Mouse (Mus musculus) liver, embryonic 16.5 days (tissue): Measurements from ENCODE around the gene Pde3b. TPM values are rescaled to one million over a fixed set of nuclear protein-coding genes. Genes with fewer than 3 reads are reported as not detected.

ENCODE experiments used
- ATAC-seq: fragments of 200-750 bp; cut with Nextera tagmentation; 2 replicates; pipeline ENCODE4 v1.8.0; 2017; ENCODE audit warnings: low read depth, mild to moderate bottlenecking, moderate number of reproducible peaks, moderate library complexity
- H3K27ac ChIP-seq: fragments of 300-500 bp; sonication (generic); 2 replicates; pipeline ENCODE4 v1.5.1; 2014; ENCODE audit warnings: mild to moderate bottlenecking, low read length
- H3K27me3 ChIP-seq: fragments of 300-500 bp; sonication (generic); 2 replicates; pipeline ENCODE4 v1.6.1; 2014; ENCODE audit warnings: low read depth, low read length, mixed read lengths; ENCODE audit not compliant: control insufficient read depth, insufficient read depth
- H3K36me3 ChIP-seq: fragments of 300-500 bp; sonication (generic); 2 replicates; pipeline ENCODE4 v1.6.1; 2014; ENCODE audit warnings: mild to moderate bottlenecking; ENCODE audit not compliant: control insufficient read depth, insufficient read depth
- H3K4me1 ChIP-seq: fragments of 300-500 bp; sonication (generic); 2 replicates; pipeline ENCODE4 v1.6.1; 2014; ENCODE audit warnings: low read depth, low read length, mixed read lengths; ENCODE audit not compliant: control insufficient read depth
- H3K4me2 ChIP-seq: fragments of 300-500 bp; sonication (generic); 2 replicates; pipeline ENCODE4 v1.6.1; 2014; ENCODE audit warnings: low read depth, low read length, mixed read lengths
- H3K4me3 ChIP-seq: fragments of 300-500 bp; sonication (generic); 2 replicates; pipeline ENCODE4 v1.5.1; 2014; ENCODE audit warnings: low read depth, mild to moderate bottlenecking, low read length
- H3K9ac ChIP-seq: fragments of 300-500 bp; sonication (generic); 2 replicates; pipeline ENCODE4 v1.6.1; 2014; ENCODE audit warnings: low read depth, low read length
- H3K9me3 ChIP-seq: fragments of 300-500 bp; sonication (generic); replicated peaks from 2 replicates; pipeline ENCODE4 v1.6.1; 2016; ENCODE audit warnings: low read length; ENCODE audit not compliant: control insufficient read depth
- WGBS: fragments of 180-500 bp; shearing (Covaris S2); extraction: QIAGEN DNeasy Blood & Tissue Kit; methylation state at CpG from one replicate; pipeline ENCODE4 v1.1.7; 2014; ENCODE audit not compliant: insufficient replicate concordance; 5-methylcytosine and 5-hydroxymethylcytosine counted together
- polyA plus RNA-seq: library from polyadenylated mRNA; unstranded; fragments of >200 nt; fragmentation: Nextera tagmentation; extraction: Ambion mirVana; gene quantifications from 2 replicates; pipeline ENCODE4 v1.2.1, GENCODE M21; 2015

Pde3b gene
- polyA plus RNA-seq, 1 experiment from 2014 or later, result 2.0 TPM

GRCm38 (mm10) chr7:114466358-114466757, 51.3 kb downstream of the Pde3b start:
- Histone ChIP-seq H3K27me3 (no peaks in the 10 kb centered on the region), H3K4me3 (no peak overlapping the region), H3K9me3 (no peaks in the 10 kb centered on the region), H3K4me2 (no peak overlapping the region), H3K4me1 (no peaks in the 10 kb centered on the region), H3K27ac (no peak overlapping the region), H3K36me3 (no peaks in the 10 kb centered on the region), H3K9ac (no peak overlapping the region)
- no peak for ATAC-seq
- WGBS, result 67% methylated on average over 3 of the region's 3 CpGs

- Histone ChIP-seq H3K9ac (no peak overlapping the region), H3K27me3 (no peaks in the 10 kb centered on the region), H3K9me3 (no peaks in the 10 kb centered on the region), H3K27ac (no peak overlapping the region), H3K4me3 (no peak overlapping the region), H3K36me3 (no peaks in the 10 kb centered on the region), H3K4me1 (no peaks in the 10 kb centered on the region), H3K4me2 (no peak overlapping the region)
- ATAC-seq, result no peak
- WGBS, result 25% methylated on average over 2 of the region's 2 CpGs
Measured at GRCm38 (mm10) chr7:114472471-114472870, 57.4 kb downstream of the Pde3b start.

GRCm38 (mm10) chr7:114474889-114475288, 59.8 kb downstream of the Pde3b start:
- 36% methylated on average over 1 of the region's 1 CpGs for WGBS
- no peaks in the 10 kb centered on the region for H3K4me1 ChIP-seq
- H3K36me3 ChIP-seq, result no peaks in the 10 kb centered on the region

GRCm38 (mm10) chr7:114477884-114478283, 62.8 kb downstream of the Pde3b start:
- H3K9me3 ChIP-seq, result no peaks in the 10 kb centered on the region
- H3K4me2 ChIP-seq, result no peak overlapping the region
- no peaks in the 10 kb centered on the region for H3K36me3 ChIP-seq
- no peak for ATAC-seq
- no peaks in the 10 kb centered on the region for H3K27me3 ChIP-seq
- 34% methylated on average over 2 of the region's 2 CpGs for WGBS
- no peak overlapping the region for H3K4me3 ChIP-seq
- no peak overlapping the region for H3K9ac ChIP-seq
- H3K4me1 ChIP-seq, result no peaks in the 10 kb centered on the region
- H3K27ac ChIP-seq, result no peak overlapping the region

More at GRCm38 (mm10) chr7:114474889-114475288, 59.8 kb downstream of the Pde3b start:
- H3K4me2 ChIP-seq, result no peak overlapping the region
- H3K9me3 ChIP-seq, result no peaks in the 10 kb centered on the region
- H3K27ac ChIP-seq, result no peak overlapping the region
- H3K9ac ChIP-seq, result no peak overlapping the region
- no peaks in the 10 kb centered on the region for H3K27me3 ChIP-seq
- H3K4me3 ChIP-seq, result no peak overlapping the region
- ATAC-seq, result no peak

- Histone ChIP-seq H3K27ac (no peak overlapping the region), H3K36me3 (no peaks in the 10 kb centered on the region), H3K27me3 (no peaks in the 10 kb centered on the region), H3K4me1 (no peaks in the 10 kb centered on the region), H3K9me3 (no peaks in the 10 kb centered on the region), H3K4me3 (no peak overlapping the region), H3K4me2 (no peak overlapping the region), H3K9ac (no peak overlapping the region)
- WGBS, result 64% methylated on average over 5 of the region's 5 CpGs
- ATAC-seq, result no peak
Measured at GRCm38 (mm10) chr7:114478901-114479300, 63.8 kb downstream of the Pde3b start.

- Histone ChIP-seq H3K36me3 (no peaks in the 10 kb centered on the region), H3K9me3 (no peaks in the 10 kb centered on the region), H3K9ac (no peak overlapping the region), H3K27me3 (no peaks in the 10 kb centered on the region), H3K4me1 (no peaks in the 10 kb centered on the region), H3K4me3 (no peak overlapping the region), H3K4me2 (no peak overlapping the region), H3K27ac (no peak overlapping the region)
- 17% methylated on average over 4 of the region's 4 CpGs for WGBS
- no peak for ATAC-seq
Measured at GRCm38 (mm10) chr7:114479779-114480178, 64.7 kb downstream of the Pde3b start.

- no peak overlapping the region for H3K4me3 ChIP-seq
- H3K4me2 ChIP-seq, result no peak overlapping the region
- no peak overlapping the region for H3K27ac ChIP-seq
- ATAC-seq, result no peak
- WGBS, result 27% methylated on average over 6 of the region's 6 CpGs
- H3K36me3 ChIP-seq, result no peaks in the 10 kb centered on the region
- H3K27me3 ChIP-seq, result no peaks in the 10 kb centered on the region
- H3K9me3 ChIP-seq, result no peaks in the 10 kb centered on the region
- H3K9ac ChIP-seq, result no peak overlapping the region
- no peaks in the 10 kb centered on the region for H3K4me1 ChIP-seq
Measured at GRCm38 (mm10) chr7:114480196-114480989, 65.3 kb downstream of the Pde3b start.

GRCm38 (mm10) chr7:114481008-114481407, 65.9 kb downstream of the Pde3b start:
- H3K36me3 ChIP-seq, result no peaks in the 10 kb centered on the region
- H3K9me3 ChIP-seq, result no peaks in the 10 kb centered on the region
- H3K4me1 ChIP-seq, result no peaks in the 10 kb centered on the region
- WGBS, result 48% methylated on average over 1 of the region's 1 CpGs
- no peak overlapping the region for H3K27ac ChIP-seq
- H3K4me3 ChIP-seq, result no peak overlapping the region
- no peak overlapping the region for H3K4me2 ChIP-seq
- H3K27me3 ChIP-seq, result no peaks in the 10 kb centered on the region
- H3K9ac ChIP-seq, result no peak overlapping the region
- no peak for ATAC-seq

GRCm38 (mm10) chr7:114481429-114481931, 66.4 kb downstream of the Pde3b start:
- no peak for ATAC-seq
- H3K27ac ChIP-seq, result no peak overlapping the region
- 75% methylated on average over 2 of the region's 2 CpGs for WGBS
- no peak overlapping the region for H3K4me3 ChIP-seq
- no peaks in the 10 kb centered on the region for H3K9me3 ChIP-seq
- H3K4me1 ChIP-seq, result no peaks in the 10 kb centered on the region
- no peaks in the 10 kb centered on the region for H3K36me3 ChIP-seq
- no peaks in the 10 kb centered on the region for H3K27me3 ChIP-seq
- no peak overlapping the region for H3K4me2 ChIP-seq
- no peak overlapping the region for H3K9ac ChIP-seq
